Mouse (Mus musculus) frontal cortex, adult (tissue): ENCODE measurements around the gene BC005537.
"Not testable (repeated sequence)": the region's sequence is repeated elsewhere in the genome, so short reads cannot be mapped to it uniquely, and the experiment has no call there.

ENCODE experiments used
- ATAC-seq: cut with Nextera tagmentation; 2 replicates; pipeline ENCODE4 v1.9.2; 2017; ENCODE audit warnings: mild to moderate bottlenecking, moderate library complexity, mixed read lengths; ENCODE audit not compliant: low TSS enrichment

Gene BC005537

DNA sequence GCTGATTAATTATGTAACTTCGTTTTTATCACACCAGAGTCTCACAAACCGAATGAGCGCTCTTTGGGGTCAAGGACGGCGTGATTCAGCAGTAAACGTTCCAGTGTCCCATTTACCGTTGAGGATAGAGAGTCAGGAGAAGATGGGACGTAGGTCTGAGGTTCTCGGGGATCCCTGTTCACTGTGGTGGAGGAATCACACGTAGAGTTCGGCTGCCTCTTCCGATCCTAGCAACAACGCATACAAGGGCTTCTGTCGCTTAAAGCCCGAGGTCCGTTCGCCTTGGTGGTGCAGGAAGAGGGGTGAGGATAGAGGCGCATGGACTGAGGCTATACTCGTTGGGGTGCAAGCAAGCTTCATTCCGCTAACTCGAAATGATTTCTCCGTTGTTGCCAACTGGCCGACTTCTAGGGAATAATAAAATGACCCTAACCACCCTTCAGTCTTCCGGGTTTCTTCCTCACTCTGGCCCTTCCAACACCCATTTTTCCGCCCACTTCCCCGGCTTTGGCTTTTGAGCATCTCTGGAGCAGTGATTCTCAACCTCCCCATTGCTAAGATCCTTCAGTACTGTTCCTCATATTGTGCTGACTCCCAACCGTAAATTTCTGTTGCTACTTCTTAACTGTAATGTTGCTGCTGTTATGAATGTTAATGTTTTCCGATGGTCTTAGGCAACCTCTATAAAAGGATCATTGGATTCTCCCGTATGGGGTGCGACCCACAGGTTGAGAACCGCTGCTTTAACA, 1.4 kb upstream of the BC005537 start:
- peak; percentile 42 for ATAC-seq

DNA sequence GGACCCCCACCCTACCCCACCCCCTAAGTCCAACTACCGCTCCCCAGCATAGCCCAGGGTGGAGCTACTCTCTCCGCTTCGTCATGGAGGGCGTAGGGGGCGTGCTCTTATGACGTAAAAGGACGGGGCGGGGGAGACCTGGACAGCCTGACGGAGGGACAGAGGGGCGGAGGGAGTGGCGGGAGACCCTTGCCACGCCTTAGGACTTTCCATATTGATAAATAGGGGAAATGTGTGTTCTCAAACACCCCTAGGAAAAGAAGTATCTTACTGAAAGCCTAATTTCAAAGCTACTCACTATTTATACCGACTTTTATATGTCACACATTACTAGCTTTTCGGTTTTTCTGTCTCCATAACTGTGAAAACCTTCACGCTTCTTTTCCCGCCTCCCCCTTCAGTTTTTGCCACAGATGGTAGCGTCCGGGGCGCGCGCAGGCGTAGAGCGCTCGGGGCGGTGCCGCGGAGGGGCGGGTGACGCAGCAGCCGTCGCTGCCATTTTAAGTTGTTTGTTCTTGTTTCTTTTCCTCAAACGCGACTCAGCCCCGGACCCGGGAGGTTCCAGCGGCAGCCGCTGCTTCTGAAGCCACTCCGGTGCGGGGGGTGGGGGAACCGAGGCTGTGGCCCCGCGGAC, 666 bp upstream of the BC005537 start:
- peak; percentile 84 for ATAC-seq

DNA sequence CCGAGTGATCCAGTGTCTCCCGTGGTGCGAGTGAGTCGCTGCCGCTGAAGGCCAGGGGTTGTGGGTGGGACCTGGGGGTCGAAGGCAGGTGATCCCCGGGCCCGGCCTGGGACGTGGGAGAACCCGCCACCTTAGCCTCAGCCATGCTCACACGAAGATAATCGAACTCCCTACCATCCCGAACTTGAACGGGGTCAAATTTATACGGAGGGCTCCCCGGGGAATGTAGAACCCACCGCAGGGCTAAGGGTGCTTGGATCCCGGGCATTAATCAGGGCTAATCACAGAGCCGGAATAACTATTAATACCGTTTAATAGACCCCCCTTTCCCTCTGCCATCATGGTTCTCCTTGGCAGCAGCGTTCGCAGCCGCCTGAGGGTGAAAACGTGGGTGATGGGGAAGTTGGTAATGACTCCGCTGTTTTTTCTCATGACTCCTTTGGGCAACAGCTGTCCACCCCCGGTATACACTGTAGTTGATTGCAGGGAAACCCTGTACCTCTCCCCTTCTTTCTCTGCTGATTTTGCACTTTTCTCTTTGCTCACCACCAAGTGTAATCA, 754 bp downstream of the BC005537 start:
- no peak for ATAC-seq

DNA sequence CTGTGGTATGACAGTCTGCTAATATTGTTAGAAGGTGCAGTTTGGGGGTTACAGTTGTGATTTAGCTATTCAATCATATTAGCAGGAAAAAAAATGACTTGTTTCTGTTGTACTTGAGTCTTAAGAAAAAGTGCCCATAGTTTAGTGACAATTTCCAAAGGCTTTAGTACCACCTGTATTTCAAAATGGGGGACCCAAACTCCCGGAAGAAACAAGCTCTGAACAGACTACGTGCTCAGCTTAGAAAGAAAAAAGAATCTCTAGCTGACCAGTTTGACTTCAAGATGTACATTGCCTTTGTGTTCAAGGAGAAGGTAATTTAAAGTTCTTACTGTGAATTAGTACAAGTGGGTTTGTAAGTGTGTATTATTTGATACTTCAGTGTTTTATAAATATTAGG, 1.7 kb downstream of the BC005537 start:
- ATAC-seq: no peak

DNA sequence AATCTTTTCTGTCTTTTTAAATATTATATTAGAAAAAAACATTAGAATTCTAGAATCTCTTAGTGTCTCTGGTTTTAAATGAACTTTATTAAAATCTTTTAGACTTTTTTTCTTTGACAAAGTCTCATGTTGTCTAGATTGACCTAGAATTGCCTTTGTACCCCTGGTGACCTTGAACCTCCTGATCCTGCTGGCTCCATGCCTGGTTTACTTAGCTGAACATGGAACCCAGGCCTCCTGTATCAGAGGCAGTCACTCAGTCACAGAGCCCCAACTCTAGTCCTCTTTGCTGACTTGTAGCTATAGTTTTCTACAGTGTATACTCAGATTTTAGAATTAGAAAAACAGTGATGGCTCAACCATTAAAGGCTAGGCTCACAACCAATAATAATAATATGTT, 4.6 kb downstream of the BC005537 start:
- ATAC-seq: no peak

DNA sequence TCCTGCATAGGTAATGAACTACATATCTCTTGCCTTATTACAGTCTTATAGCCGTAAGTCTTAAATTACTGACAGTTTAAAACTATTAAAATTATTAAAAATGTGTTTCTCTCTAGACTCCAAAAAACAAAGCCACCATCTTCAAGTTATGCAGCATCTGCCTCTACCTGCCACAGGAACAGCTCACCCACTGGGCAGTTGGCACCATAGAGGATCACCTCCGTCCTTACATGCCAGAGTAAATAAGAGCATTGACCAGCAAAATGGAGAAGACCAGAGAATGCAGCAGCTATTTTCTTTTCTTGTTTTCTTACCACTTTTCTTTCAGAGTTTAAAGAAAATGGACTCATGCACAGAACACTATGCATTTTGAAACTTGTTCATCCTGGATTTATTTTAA, 11.1 kb downstream of the BC005537 start:
- ATAC-seq: no peak

DNA sequence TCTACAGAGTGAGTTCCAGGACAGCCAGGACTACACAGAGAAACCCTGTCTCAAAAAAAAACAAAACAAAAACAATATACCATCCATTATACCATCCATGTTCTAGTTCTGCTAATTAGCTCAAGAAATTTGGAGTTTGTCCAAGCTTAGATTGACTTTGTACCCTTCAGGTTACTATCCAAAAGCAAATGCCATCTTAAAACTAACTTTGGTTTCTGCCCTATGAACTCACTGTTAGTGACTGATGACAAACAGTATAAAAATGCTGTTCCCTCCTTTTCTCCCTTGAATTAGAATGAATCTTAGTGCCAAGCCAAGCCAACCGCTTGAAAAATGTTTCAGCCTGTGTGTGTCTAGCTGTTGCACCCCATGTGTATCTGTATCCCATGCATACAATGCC, 13.2 kb downstream of the BC005537 start:
- ATAC-seq: no peak

DNA sequence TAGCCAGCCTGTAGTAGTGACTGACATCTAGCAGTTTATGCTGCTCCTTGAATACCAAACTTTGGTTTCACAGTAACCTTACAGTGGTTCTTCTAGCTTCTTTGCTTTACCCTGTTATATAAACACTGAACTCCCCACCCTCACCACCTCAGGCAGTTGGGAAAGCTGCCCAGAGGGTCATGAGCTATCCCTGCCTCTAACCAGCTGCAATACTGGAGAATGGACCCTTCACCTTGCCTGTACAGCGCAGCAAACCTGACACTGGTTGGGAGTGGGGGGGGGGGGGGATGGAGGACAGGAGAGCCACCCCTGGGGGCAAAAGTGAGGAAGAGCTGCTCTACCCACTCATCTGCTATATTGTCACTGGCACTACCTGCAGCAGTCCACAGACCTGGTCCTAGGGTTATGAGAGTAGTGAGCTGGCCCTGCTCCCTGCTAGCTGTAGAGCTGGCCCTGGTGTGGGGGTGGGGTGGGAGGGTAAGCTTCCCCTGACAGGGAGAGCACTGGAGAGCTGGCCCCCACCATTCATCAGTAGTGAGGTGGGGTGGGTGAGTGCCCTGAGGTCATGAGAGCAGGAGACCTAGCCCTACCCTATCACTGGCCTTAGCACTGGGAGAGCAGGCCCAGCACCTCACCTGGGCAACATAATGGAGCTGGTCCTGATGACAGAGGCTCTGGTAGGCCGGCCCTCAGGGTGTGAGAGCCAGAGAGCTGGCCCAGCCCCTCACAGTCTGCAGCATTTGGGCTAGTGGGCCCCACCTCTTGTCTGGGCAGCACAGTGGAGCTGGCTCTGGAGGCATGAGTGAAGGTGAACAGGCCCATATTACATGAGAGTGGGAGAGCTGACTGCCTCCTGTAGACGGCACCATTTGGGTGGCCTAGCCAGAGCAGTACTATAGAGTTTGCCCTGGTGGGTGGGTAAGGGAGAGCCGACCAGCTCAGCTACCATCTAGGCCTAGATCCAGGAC, 15.0 kb downstream of the BC005537 start:
- peak; percentile 31 for ATAC-seq

DNA sequence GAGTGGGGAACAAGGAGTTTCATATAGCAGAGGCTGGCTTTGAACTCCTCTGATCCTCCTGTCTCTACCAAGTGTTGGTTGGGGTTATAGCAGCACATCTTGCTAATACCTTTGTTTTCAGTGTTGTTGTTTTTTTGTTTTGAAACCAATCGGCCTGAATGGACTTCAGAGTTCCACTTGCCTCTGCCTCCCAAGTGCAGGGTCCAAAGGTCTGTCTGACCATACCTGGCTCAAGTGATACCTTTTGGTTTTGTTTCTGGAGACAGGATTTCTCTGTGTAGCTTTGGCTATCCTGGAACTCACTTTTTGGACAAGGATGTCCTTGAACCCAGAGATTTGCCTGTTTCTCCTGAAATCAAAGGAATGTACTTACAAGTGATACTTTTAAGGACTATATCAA, 18.5 kb downstream of the BC005537 start:
- no peak for ATAC-seq

DNA sequence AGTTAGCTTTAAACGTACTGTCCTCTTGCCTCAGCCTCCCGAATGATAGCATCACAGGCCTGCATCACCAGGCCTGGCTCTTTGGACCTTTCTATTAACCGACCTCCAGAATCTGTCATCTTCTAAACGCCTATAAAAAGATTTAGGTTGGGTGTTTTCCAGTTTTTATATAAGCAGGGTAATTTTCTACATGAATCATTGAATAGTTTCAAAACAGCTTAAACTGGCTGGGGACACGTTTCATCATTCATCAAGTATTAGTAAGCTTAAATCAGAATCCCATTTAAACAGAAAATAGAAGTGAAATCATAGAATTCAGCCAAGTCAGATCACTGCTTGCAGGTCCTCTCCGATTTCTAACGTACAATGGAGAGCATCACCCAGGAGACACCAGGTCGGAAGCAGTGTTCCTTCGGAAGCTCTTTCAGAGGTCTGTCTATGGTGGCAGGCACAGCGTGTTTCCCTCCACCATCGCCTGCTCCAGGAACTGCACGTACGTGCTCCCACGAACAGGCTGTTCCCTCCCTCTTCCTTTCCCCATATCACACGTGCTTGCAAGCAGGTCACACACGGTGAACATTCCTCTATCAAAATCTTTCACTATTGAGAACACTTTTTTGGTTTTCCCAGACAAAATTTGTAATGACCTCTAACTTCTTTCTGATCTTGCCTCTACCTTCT, 21.3 kb downstream of the BC005537 start:
- peak; percentile 66 for ATAC-seq

DNA sequence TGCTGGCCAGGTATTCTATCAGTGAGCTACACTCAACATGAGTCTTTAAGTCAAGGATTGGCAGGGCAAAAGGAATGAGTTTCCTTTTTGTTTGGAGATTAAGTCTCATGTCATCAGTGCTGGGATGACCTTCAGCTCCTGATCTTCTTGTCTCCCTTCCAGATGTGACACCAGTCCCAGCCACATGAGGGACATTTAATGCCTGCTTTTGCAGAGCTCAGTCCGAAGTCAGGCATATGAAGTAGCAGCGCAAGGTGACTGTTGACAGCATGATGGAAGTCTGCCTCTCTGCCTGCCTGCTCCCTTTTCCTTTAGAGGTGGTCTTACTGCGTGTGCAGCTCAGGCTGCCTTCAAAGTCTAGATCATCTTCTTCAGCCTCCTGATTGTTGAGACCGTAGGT, 23.2 kb downstream of the BC005537 start:
- ATAC-seq: no peak

DNA sequence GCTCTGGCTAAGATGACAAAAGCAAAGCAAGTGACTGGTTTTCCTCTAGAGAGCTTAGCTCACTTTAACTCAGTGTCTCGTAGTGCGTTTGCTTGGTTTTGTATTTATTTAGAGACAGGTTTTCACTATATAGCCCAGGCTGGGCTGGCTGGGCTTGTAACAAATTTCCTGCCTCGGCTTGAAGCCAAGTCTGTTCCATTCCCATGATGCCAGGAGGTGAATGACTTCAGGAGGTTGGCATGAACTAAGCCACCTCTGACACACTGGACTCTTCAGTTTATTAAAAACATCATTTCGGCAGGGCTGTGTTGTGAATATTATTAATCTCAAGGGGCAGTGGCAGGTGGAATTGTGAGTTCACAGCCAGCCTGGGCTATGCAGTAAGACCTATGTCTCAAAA, 24.1 kb downstream of the BC005537 start:
- ATAC-seq: no peak

DNA sequence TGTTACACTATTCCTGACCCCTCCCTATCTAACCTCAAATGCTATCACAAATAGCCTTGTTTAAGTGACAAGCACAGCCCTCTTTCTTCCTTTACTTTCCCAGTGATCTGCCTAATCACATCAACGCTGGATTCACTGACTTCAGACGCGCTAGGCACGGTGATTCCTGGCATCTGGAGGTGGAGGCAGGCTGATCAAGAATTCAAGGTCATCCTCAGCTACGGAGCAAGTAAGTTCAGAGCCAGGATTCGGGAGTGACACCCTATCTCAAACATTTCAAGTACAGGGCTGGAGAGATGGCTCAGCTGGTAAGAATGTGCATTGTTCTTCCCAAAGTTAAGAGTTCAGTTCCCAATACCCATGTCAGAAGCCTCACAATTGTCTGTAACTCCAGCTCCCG, 24.7 kb downstream of the BC005537 start:
- ATAC-seq: no peak

DNA sequence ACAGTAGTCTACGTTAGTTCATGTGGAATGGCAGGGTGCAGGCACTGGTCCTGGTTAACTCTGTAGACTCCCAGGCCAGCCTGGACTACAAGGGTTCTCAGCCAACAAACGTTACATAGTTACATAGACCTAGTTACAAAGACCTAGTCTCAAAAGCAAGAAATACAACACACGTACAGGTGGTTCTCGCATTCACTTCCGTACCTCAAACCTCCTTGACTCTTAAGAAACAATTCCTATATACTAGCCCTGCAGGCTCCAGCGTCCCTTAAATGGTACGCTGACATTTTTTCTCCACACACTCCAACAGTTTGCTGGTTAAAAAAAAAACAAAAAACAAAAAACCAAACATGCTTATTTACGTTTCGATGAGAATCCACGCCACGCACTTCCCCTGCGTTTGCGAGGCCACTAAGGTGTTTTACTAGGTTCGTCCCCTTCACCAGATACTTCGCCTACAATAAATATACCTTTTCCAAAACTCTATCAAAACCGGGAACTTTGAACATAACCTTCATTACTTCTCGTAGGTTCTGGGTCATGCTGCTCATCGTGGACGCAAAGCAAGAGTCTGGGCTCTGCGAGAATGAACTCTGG, 29.4 kb downstream of the BC005537 start:
- peak; percentile 7; the same call in 1 of the 2 replicates for ATAC-seq

DNA sequence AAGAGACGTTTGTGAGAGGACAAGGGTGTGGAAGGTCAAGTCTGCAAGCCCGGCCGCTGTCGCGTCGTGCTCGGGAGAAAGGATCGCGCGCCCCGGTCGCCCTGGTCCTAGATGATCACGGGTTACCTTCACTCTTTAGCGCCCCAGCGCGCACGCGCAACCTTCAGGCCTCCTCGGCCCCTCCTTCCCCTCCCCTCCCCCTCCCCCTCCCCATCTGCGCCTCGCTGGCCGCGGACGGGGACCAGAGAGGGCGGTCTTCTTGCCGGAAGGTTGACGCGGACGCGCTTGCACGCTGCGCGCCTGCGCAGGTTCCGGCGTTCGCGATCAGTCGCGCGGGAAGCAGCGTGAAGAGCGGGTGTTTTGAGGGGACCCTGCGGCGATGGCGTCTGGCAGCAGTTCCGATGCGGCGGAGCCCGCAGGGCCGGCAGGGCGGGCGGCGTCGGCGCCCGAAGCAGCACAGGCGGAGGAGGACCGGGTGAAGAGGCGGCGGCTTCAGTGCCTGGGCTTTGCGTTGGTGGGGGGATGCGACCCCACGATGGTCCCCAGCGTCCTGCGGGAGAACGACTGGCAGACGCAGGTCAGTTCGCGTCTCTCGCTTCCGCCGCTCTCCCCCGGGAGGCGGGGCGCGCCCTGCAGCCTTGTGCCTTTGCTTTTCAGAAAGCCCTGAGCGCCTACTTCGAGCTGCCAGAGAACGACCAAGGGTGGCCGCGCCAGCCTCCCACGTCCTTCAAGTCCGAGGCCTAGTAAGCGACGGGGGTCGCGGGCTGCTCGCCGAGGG, 30.1 kb downstream of the BC005537 start, which contains the start of the genes Acot13 and Tdp2:
TSS of gene Acot13 (minus strand) at position 188 of the 778 bp plus-strand sequence.
TSS of gene Tdp2 (plus strand) at position 327 of the 778 bp plus-strand sequence.
- ATAC-seq: peak; percentile 95

DNA sequence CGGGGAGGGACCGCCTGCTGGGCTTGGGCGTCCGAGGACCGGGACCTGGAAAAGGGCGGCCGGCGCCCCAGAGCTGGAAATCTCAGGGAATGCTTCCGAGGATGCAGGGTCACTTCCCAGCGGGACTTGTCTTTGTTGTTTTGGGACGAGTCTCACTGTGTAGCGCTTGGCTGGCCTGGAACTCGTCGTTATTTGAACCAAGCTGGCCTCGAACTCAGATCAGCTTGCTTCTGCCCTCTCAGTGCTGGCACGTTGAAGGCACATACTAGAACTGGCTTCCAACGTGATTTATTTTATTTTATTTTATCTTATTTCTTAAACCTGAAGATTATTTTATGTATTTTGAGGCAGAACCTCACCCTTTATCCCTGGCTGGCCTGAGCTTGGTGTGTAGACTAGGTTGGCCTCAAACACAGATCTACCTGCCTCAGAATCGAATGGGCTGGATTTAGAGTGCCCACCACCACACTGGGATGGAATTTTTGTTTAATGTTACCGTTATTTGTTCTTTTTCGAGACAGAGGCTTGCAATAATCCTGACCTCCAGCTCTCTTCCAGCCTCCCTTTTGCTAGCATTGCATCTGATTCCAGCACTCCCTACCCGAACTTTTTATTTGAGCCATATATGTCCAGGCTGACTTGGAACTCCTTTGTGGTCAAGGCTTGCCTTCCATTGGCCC, 30.8 kb downstream of the BC005537 start:
- peak; percentile 8; the same call in 1 of the 2 replicates for ATAC-seq

DNA sequence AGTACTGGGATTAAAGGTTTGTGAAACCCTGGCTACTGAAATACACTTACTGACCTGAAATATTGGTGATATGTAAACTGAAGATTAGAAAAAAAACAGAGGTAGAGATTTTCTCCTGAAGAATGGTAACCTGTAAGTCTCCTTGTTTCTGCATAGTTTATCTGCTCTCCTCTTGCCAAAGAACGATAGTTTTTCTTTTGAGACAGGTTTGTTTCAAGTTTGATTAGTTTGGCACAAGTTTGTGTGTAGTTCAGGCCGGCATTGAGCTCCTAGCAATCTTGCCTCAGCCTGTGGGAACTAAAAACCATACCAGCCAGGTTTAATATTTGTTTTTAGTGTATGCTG, 31.3 kb downstream of the BC005537 start:
- ATAC-seq: no peak

DNA sequence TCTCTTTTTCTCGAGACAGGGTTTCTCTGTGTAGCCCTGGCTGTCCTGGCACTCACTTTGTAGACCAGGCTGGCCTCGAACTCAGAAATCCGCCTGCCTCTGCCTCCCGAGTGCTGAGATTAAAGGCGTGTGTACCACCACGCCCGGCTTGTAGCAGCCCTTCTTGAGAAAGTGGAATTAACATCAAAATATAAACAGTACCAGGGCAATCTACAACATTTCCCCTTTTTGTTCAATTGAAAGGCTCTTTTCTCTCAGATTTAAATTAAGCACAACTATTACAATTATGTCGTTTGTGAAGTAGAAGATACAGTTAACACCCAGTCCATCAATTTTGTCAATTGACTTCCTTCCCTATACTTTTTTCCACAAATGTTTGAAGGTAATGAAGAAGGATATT, 36.3 kb downstream of the BC005537 start:
- not testable (repeated sequence) for ATAC-seq

DNA sequence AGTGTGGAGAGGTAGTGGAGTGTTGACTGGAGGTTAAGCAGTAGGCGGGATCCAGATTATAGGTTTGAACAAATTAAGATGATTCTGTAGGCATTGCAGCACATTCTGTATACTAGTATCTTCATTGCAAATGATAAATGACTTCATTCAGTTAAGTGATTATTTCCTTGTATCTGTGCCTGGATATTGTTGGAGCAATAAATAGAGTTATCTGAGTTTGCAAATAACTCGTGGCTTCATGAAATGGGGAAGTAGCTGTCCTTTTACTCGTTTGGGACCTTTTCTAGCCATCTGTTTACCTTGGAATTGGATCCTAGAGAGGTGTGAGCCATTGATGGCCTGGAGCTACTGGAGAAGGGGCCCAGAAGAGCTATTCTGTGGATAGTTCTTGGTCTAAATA, 38.4 kb downstream of the BC005537 start:
- ATAC-seq: no peak

DNA sequence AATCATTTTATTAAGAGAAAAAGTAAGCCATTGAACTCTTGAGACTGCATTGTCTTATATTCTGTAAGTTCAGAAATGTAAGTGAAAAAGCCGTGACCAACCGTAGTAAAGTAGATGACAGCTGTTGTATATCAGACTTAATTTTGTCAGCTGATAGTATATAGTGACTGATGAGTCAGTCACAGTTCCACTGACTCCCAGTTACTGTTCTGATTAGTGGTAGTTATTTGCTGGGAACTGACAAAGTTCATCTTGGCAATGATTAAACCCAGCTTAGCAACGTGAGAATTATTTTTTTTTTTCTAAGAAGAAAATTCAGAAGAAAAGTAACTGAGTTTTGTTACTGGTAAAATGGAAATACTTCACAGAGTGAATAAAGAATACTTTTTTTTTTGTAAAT, 40.2 kb downstream of the BC005537 start:
- no peak for ATAC-seq
